Mouse (Mus musculus) megakaryocyte progenitor cell, adult 5-6 weeks (primary cell): ENCODE measurements around the gene Tjap1. TPM values are rescaled to one million over a fixed set of nuclear protein-coding genes. Genes with fewer than 3 reads are reported as not detected.

Experiments
- ATAC-seq: replicated peaks from 2 replicates; pipeline ENCODE4 v1.8.0; 2016; ENCODE audit warnings: mild to moderate bottlenecking, moderate TSS enrichment, inconsistent platforms; ENCODE audit not compliant: poor library complexity
- total RNA-seq, 2 experiments: library from RNA; stranded (forward) in 1 of 2; stranded (reverse) in 1 of 2; fragments of 157-497, 149-512 nt in 1 of 2; fragments of 200-1000 nt in 1 of 2; gene quantifications; 2 replicates each; pipeline versions ENCODE4 v1.2.3 to v1.2.4; 2015 to 2017

Tjap1 gene
- total RNA-seq (2015) = 6.4 and 7.0 TPM in 2 replicates
- 8.0 and 12.9 TPM in 2 replicates for total RNA-seq (2017)

DNA sequence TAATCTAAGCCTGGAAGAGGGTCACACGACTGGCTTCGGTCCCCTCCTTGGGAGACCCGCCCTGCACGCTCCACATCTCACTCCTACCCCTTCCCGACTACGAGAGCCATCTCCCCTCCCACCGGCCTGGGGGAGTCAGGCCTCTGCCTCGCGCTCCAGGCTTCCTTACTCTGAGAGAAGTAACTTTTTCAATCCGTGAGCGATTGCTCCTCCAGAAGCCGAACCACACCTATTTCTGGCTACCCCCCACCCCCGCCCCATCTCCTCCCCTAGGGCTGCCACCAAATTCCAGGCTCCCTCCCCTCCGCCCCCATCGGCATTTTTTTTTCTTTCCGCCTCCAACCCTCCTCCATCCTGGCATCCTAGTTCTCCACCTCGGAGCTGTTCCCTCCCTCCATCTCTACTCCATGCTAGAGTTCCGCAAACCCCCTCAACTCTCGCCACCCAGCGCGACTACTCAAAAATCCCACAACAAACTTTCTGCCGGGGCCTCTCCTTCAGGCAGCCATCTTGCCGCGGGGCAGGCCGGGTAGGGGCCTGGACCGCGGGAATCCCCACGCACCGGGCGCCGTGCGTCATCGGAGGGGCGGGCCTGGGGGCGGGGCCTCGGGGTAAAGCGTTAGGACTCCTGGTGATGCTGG is at the start of gene Tjap1:
Tjap1 (minus strand) TSS at position 544 of the 641 bp plus-strand sequence.
- peak; percentile 95 for ATAC-seq

DNA sequence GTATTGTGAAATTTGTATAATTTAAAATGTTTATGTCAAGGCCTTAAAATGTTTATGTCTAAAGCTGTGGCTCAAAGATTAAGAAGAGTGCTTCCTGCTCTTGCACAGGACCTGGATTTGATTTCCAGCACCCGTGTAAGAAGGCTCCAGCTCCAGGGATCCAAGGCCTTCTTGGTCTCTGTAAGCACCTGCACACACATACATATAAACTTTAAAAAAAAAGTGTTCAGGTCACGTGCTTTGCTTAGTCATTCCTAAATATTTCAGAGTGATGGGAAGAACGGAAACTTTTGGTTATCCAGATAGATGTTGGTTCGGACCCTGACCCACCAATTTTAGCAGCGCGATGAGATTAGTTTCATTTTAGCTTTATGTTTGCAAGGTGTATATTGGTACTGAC is 45.9 kb upstream of the Tjap1 start:
- no peak for ATAC-seq

DNA sequence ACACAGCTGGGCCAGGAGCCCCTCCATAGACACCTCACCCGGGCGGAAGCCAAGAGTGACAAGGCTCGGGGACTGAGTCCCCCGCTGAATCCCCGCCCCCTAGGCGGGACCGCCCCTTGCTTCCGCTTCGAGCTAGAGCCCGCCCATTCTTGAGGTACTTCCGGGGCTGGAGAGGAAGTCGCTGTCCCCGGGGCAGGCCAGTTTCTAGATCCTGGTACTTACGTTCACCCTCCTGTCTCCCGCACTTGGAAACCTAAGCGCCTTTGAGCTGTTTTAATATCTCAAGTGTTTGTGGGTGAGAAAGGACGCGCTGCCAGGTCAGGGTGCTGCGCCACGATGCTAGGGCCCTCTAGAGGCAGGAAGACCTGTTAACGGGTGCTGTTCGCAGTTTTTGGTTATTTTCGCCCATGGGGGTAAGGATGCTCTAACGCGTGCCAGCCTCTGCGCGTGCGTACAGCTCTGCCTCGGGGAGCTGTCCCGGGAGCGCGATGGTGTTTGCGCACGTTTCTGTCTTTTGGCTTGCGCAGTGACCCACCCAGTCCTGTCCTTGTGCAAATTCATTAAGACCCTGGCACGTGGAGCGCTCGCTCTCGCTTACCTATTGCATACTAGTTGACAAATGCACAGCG is 45.2 kb upstream of the Tjap1 start, which contains the start of gene Abcc10:
Abcc10 (minus strand) TSS at position 447 of the 629 bp plus-strand sequence.
- peak; percentile 97 for ATAC-seq

DNA sequence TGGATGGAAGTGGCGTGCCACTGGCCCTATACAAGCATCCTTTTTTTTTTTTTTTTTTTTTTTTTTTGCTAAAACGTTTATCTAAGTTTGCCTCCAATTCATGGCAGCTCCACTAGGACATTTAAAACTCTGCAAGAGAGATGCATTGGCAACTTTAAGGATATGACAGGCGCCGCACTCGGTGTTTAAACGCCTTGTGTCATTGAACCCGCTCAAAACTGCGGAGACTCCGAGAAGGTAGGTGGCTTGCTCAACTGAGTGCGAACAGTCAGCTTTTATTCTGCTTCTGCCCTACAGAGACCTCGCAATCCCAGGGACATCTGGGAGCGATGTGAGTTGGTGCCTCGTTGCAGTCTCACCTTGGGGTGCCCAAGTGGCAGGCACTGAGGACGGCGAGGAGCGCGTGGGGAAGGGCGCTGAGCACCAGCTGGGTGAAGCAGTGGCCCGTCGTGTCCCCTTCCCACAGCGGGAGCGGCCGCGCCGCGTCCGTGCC is 44.6 kb upstream of the Tjap1 start:
- no peak for ATAC-seq

DNA sequence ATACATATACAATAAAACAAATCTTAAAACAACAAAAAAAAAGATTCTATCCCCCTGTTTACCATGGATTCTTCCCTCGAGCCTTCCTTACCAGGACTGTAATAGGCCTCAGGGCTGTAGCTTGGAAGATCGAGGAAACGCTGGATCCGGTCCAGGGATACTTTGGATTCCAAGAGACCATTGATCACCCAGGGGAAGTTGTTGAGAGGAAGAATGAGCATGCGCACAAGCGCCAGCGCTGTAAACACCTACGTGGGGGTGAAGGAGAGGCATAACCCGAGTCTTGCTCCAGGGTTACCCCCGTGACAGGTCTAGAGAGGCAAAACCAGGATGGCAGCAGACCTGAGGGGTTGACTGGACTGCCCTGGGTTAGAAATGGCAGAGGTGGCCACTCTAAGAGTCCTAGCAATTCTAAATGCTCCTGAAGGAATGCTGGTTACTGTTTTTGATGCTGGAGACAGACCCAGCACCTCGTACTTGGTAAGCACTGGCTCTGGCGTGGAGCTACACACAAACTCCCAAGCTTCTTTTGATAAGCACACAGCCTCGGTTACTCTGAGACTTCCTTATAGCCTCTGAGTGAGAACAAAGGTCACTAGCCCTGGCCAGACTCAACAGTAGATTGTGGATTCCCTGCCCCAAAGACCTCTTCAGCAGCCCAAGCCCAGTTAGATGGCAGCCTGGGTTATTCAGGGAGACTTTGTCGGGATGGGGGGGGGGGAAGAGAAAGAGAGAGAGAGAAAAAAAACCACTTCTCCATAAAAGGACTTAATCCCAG is 39.4 kb upstream of the Tjap1 start:
- ATAC-seq = no peak

DNA sequence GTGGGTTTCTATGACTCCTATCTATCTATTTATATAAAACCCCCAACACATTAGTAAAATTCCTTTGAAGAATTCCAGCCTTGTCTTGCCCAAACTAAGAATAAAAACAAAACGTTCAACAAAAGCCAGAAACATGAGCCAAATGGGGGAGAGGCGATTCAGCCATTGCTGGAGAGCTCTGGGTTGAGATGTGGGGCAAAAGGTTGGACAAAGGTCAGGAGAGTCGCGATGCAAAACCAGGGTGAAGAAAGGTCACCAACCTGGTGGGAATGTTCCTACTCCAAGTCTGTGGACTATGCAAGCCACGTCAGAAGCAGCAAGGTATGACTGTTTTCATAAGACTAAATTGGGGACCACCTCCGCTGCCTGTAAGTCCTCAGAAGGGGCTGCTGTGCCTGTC is 37.7 kb upstream of the Tjap1 start:
- no peak for ATAC-seq

DNA sequence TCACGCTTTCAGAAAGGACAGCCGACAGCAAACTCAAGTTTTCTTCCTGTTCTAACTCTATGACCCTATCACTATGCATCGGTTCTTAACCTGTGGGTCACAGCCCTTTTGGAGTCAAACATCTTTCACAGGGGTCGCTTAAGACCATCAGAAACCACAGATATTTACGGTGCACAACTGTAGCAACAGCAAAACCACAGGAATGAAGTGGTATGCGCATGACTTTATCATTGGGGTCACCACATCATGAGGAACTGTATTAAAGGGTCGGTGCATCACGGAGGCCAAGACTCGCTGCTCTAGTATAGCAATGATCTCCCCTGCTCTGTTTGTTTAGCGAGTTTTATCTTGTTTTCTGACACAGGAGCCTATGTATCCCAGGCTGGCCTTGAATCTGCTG is 33.0 kb upstream of the Tjap1 start:
- ATAC-seq = no peak

DNA sequence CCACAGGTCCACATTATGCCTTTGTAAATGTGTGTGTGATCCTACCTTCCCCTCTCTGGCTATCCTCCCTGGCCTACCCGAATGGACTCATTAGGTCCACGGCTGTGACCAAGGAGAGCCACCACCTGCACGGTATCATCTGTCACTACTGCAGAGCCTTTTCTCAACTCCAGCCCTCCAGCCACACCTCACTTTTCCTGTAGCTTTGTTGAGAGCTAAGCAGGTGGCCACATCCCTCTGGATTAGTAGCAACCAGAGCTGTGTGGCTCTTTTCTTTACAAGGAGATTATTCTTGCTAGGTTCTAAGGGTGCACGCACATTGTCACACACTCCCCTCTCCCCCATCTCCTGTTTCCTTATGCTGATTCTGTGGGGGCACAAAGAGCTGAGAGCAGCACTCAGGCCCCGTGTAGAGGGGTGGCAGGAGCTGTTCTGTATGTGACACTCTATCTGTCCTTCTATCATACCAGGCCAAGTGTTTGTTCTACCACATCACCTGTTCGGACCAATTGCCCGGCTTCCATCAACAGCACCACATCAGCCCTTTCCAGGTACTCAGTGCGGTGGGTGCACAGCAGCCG is 30.4 kb upstream of the Tjap1 start:
- no peak for ATAC-seq

DNA sequence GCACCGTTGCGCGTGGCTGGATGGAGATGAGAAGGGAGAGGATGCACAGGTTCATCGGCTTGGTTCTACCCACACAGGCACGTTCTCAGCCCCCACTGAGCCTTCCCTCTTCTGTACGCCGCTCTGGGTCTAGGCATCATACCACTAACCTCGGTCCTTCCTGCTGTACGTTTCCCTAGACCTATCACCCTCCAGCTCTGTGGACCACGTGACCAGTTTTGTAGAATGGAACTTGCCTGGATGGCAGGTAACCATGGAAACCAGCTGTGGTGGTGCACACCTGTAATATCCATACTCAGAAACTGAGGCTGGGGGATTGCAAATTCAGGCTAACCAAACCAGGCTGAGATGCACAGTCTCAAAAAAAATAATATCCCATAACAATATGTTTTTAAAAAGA is 27.7 kb upstream of the Tjap1 start:
- no peak for ATAC-seq

DNA sequence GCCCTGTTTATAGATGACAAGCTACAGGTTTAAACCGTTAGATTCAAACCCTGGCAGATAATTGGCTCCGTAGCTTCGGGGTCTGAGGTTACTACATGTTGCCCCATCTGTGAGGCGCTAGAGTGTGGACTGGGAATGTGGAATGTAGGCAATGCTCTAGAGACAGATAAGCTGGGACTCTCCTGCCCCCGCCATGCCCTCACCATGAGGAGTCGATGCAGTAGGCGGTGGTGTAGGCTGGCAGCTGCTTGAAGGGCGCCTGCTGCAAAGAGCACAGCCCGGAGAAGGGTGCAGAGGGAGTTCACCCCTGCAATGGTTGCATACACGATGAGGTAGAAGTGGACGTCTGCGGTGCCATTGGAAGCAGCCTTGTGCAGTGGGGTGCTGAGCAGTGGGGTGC is 27.0 kb upstream of the Tjap1 start:
- ATAC-seq = no peak

DNA sequence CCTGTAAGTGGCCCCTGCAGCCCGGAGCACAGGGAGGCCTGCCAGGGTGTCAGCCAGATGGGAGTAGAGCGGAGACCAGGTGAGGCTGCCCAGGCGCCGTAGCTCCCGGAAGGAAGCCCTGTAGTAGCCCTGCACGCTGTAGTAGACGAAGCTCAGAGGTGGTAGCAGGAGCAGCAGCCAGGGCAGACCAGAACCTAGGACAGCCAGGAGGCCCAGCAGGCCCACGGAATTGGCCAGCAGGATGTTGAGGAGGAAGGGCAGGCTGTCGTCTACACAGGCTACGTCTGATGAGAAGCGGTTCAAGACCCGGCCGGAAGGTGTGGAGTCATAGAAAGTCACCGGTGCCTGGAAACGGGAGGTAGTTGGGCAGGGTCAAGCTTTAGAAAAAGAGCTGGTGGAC is 24.1 kb upstream of the Tjap1 start:
- ATAC-seq = no peak

DNA sequence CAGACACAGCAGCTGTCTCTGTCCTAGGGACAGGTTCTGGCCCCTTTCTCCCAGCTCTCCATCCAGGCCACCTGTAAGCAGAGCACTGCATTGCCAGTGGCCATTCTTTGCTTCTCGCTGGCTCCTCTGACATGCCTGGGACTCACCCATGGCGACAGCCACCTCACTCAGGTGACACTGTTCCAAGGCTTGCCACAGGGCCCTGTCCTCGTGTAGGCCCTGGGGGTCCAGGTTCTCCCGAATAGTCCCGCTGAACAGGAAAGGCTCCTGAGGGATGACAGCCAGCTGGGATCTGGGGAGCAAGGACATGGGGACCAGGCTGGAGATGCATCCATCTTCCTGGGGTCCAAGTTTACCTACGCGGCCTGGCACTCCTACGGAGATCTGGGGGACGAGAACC is 21.4 kb upstream of the Tjap1 start:
- no peak for ATAC-seq

DNA sequence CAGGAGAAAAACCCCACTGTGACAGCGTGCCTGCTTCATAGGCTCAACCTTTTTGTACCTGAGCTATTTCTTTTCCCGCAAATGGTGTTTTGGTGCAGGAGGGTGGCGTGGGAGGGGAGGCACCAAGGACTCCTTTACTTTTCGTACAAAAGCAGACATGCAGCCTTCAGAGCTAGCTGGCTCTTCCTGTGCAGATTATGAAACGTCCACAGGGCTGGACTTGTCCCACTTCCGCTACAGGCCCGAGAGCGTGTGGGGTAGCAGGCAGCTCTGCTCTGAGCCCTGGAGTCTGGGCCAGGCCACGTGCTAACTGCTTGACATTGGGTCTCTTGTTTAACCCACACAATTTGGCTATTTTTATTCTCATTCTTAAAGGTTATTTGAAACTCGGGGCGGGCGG is 19.1 kb upstream of the Tjap1 start:
- ATAC-seq = no peak

DNA sequence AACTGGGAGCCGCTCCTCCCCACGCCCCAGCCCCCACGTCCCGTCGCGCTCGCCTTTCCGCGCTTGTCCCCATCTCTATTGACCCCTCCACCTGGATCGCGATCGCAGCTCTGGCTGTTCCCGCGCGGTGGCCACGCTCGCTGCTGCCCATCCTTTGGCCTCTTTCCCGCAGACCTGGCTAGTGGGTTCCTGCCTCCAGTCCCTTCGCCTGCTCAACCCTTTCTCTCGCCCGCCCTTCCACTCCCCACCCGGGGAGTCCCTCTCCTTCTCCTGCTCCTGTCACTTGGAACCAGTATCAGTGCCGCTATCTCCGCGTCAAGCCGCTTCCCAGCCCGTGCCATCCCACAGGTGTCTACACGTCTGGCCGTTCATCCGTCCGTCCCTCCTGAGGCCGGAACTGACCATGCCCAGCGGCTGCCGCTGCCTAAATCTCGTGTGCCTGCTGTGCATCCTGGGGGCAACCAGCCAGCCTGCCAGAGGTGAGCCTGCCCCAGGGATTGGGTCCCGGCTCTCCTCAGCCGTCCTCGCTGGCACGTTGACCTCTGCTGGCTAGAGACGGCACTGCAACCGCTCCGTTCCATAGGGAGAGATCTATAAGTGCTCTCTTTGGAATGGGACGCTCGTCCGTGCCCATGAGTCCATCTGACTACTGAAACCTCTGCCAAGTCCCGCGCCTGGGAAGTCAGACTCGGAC is 15.5 kb upstream of the Tjap1 start:
- peak; percentile 94 for ATAC-seq

DNA sequence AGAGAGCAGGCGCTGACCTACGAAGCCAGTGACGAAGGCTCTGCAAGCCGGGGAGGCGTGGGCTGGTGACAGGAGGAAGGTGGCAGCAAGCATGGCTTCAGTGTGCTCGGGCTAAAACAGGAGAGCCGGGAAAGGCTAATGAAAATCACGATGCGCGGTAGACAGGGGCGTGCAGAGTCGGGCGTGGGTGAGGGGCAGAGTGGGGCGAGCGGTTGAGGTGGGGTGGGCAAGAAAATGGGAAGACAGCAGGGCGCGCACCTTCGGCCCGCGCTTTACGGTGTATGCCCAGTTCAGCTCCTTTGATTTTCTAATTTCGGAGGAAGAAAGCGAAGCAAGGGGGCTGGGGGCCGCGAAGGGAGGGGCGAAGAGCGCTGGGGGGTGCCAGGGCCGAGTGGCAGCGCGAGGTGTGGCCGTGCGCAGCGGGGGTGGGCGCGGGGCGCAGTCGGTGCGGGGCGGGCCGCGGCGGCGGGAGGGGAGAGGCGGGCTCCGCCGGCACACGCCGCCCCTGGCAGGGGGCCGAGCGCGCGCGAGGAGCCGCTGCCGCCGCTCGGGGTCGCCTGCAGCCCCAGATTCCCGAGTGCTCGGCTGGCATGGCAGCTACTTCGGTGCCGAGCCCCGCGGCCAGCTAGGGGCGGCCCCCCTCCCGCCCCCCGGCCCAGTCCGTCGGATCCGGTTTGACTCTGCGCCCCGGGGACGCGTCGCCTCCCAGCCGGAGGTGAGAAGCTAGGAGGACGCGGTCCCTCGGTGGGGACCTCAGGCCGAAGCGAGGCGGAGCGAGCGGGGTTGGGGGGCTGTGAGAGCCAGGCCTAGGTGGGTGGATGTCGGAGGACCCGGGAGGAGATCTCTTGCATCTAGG is 14.8 kb upstream of the Tjap1 start, which contains the start of gene Dlk2:
Dlk2 (plus strand) TSS at position 58 of the 856 bp plus-strand sequence.
- ATAC-seq = no peak

DNA sequence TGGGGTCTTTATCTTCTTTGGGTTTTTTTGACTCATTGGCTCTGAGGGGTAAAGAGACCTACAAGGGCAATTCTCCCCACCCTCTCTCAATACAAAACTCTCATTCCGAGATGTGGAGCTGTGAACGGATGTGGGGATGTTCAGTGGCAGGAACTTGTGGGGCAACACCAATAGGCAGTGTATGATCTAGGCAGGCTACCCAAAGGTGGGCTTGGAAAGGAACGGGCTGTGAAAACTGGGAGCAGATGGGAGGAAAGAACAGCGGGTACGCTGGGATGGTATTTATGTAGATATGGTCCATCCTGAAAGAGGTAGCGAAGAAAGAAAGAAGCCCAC is 14.2 kb upstream of the Tjap1 start:
- ATAC-seq = no peak

DNA sequence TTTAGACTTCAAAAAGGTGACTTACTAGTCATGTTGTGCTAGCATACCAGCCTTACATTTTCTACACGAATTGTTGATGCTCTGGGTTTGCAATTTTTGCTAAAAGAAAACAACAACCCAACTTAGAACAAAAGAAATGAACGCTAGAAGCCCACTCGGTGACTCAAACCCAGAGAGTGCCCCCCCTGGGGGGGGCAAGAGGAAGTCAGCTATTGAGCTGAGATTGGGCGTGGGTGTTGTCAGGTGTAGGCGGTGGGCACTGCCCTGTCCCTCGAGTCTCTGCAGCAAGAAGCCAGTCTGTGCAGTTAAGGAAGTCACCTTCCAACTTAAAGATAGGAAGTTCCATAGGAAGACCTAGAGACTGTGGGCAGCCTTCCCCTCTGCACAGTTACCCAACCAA is 13.8 kb upstream of the Tjap1 start:
- ATAC-seq = no peak

DNA sequence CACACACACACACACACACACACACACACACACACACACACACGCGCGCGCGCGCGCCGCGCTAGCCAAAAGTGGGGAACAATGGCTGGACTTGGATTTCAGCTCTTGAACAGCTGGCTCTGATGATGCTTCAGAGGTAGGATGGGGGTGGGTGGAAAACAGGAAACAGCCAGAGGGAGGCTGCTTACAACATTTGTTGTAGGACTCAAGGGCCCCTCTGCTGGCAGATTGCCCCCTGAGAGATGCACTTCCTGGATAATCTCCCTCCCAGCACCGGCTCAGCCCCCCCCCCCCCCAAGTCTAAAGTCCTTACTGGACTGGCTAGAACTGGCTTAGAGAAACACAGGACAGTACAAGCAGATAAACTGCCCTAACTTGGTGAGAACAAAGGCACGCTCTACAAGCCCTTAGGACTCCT is 4.9 kb upstream of the Tjap1 start:
- ATAC-seq = no peak

DNA sequence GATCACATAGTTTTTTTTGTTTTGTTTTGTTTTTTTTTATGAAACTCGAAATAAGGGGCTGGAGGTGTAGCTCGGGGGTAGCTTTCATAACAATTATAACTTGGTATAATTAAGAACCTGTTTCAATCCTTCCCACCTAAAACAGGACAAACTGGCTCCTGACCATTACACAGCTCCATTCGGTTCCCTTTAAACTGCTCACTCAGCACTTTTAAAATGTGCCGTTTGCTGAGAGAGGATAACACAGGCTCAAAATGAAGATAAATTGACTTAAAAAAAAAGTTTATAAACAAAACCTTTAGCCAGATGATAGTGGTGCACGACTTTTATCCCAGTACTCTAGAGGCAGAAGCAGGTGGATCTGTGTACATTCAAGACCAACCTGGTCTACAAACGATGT is 2.6 kb upstream of the Tjap1 start:
- no peak for ATAC-seq

DNA sequence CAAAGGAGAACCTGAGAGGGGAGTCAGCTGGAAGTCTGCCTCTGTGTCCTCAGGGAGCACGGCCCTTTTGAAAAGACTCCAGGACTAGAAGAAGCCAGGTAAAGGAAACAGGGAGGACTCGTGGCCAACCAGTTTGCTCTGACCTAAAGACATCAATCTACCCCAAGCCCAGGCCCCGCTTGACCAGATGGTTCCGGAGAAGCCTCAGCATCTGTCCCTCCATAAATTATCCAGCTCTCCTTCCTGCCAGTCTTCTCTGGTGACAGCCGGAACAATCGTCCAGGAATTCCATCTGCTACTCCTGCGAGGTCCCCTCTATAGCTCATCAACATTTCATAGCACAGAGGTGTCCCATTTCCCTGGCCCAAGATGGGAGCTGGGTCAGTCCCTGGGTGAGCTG is 1.8 kb upstream of the Tjap1 start:
- ATAC-seq = no peak
